Mouse (Mus musculus) cortical plate, adult 2 months (tissue): Measurements from ENCODE around the gene Hexb.

Experiments used
- CTCF ChIP-seq: fragments of 200-500 bp; IDR thresholded peaks from 2 replicates; pipeline ENCODE4 v1.5.1; 2011; ENCODE audit warnings: mild to moderate bottlenecking, control low read depth, low read length; ENCODE audit not compliant: insufficient read depth; ENCODE audit errors: extremely low read depth
- POLR2A ChIP-seq: fragments of 200-500 bp; IDR thresholded peaks from 2 replicates; pipeline ENCODE4 v1.6.1; 2011; ENCODE audit warnings: mild to moderate bottlenecking, low read length, control low read depth; ENCODE audit not compliant: insufficient read depth; ENCODE audit errors: extremely low read depth

GRCm38 (mm10) chr13:97247754-97248153, 49.6 kb upstream of the Hexb start:
- TF ChIP-seq CTCF (no peak), POLR2A (no peak)
